Mouse (Mus musculus) adrenal gland, postnatal 0 days (tissue): ENCODE data around the gene Trappc2l. TPM values are rescaled to one million over a fixed set of nuclear protein-coding genes. Genes with fewer than 3 reads are reported as not detected.

ENCODE experiments used
- microRNA-seq: library from miRNA; unstranded; fragments of <30 nt; microRNA quantifications from one replicate; pipeline ENCODE4, GENCODE M21; 2016; ENCODE audit warnings: borderline replicate concordance; ENCODE audit not compliant: insufficient number of aligned reads
- polyA plus RNA-seq: library from polyadenylated mRNA; unstranded; fragments of >200 nt; fragmentation: Nextera tagmentation; extraction: Ambion mirVana; gene quantifications from 2 replicates; pipeline ENCODE4 v1.2.1, GENCODE M21; 2015

Gene Trappc2l
- 86.4 and 92.9 TPM in 2 replicates for polyA plus RNA-seq

DNA sequence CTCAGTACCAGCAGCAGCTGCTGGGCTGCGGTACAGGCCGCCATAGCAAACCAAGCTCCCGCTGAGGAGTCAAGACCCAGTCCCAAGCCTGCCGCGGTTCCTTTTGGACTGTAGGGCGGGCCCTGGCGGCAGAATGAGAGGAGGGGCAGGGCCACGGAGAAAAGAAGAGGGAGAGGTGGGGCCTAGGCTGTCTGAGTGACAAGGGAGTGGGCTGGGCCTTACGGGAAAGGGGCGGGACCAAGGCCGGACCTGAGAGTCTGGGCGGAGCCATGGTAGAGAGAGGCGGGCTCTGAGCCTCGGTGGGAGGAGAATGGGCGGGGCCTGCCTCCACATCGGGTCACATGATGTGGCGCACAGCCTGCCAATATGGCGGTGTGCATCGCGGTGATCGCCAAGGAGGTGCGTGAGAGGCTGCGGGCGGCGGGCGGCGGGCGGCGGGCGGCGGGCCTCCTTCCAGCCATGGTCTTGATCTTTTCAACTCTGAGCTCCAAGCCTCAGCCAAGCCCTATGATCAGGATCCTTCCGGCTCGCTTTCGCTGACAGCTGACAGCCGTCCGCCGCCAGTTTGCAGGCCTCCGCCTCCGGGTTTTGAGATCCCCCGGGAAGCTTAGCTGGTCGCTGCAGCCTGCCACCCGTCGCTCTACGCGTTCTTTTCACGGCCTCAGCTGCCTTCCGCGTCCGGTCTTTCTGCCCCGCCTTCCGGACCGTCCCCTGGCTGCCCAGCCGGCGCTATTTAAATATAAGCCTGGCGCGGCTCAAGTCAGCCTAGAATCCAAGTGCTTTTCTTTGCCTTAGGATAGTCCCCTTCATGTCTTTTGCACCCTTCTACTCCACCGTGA is at the start of gene Trappc2l, which contains the start of gene Galns:
TSS of gene Trappc2l (plus strand) at position 346 of the 839 bp plus-strand sequence.
TSS of gene Galns (minus strand) at position 169 of the 839 bp plus-strand sequence.

DNA sequence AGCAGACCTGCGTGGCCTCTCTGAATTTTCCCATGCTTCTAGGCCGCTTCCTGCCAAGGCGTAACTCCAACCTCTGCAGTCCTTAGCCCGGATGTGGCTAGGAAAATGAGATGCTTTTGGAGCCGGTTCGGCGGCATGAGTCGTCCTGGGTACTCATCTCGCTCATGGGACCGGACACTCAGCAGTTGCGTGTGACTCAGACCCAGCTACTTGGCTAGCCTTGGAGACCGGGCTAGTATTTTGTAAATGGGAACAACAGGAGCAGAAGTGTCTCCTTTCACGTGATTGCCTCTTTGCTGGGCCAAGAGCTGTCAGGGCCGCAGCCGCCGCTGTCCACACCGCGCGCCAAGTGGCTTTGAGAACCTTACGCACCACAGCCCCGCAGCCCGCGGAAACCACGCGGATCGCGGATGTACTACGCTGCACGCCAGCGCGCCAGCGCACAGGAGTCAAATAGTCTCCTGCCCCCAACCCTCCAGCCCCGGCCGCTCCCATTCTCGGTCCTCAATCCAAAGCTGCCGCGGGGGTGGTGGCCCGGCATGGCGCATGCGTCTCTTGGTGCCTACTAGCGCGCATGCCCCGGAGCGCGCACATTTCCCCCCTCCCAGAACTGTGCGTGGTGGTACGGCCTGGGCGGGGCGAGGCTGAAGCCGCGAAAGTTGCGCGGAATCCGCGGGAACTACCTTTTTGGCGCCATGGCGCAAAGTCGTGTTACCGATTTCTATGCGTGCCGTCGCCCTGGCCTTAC is 43.9 kb upstream of the Trappc2l start, which contains the start of gene Cdt1:
TSS of gene Cdt1 (plus strand) at position 655 of the 748 bp plus-strand sequence.

DNA sequence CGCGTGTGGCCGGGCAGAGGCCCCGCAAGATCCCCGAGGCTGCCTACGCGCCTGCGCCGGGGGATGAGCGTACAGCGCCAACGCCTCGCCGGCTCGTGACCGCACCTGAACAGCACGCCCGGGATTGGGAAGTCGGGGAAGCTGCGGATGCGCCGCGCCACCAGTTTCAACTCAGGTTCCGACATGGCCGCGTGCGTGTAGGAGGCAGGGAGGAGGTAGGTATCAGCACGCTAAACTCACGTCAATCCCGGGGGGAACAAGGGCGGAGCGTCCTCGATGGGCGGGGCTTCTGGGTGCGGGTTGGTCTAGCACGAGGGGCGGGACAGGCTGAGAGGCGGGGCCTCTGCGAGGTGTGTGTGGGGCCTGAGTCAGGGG is 34.8 kb upstream of the Trappc2l start, which contains the start of gene Aprt:
TSS of gene Aprt (minus strand) at position 262 of the 375 bp plus-strand sequence.

DNA sequence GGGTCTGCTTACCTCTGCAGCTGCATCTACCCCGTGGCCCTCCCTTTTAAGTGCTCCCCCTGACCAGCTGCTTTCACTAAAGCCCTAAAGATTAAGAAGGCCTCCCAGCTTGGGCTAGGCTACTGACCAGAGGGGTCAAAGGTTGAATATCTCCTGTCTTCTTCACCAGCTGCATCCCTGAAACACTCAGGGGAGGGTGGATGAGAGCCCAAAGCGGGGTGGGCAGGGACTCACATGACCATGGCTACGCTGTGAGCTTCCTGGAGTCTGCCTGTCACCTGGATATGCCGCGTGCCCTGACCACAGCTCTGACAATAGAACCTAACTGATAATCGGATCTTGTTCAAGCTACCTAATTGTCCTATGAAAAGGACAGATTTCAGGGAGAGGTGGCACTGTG is 11.3 kb downstream of the Trappc2l start, which contains the start of gene Pabpn1l:
TSS of gene Pabpn1l (minus strand) at position 13 of the 400 bp plus-strand sequence.

Small RNA genes lying within 50 kb of the gene (microRNA-seq; reads per million reads assigned to microRNA genes)
- not detected for gene Mir6396

Other genes with a start within 250 kb of the Trappc2l start
- gene Zc3h18, start 235.0 kb upstream of the Trappc2l start, polyA plus RNA-seq: 17.6 and 22.7 TPM in 2 replicates
- not detected in 2 replicates for gene Il17c, start 189.6 kb upstream of the Trappc2l start, polyA plus RNA-seq
- 188 and 275 TPM in 2 replicates for gene Cyba, start 178.7 kb upstream of the Trappc2l start, polyA plus RNA-seq
- 10.1 and 16.3 TPM in 2 replicates for gene Mvd, start 168.2 kb upstream of the Trappc2l start, polyA plus RNA-seq
- 0.25 TPM in 1 of 2 replicates, not detected in the other for gene Snai3, start 150.9 kb upstream of the Trappc2l start, polyA plus RNA-seq
- gene Rnf166, start 135.6 kb upstream of the Trappc2l start, polyA plus RNA-seq: 41.4 and 63.3 TPM in 2 replicates
- 34.9 and 38.0 TPM in 2 replicates for gene Ctu2, start 135.5 kb upstream of the Trappc2l start, polyA plus RNA-seq
- 7.1 and 9.4 TPM in 2 replicates for gene Piezo1, start 60.3 kb upstream of the Trappc2l start, polyA plus RNA-seq
- gene Cdt1, start 43.6 kb upstream of the Trappc2l start, polyA plus RNA-seq: 13.8 and 15.6 TPM in 2 replicates
- gene Aprt, start 34.7 kb upstream of the Trappc2l start, polyA plus RNA-seq: 274 and 460 TPM in 2 replicates
- 11.5 and 11.6 TPM in 2 replicates for gene Galns, start 177 bp upstream of the Trappc2l start, polyA plus RNA-seq
- gene Pabpn1l, start 11.1 kb downstream of the Trappc2l start, polyA plus RNA-seq: not detected in 2 replicates
- gene Cbfa2t3, start 87.5 kb downstream of the Trappc2l start, polyA plus RNA-seq: 2.4 and 3.4 TPM in 2 replicates
- gene Acsf3, start 163.8 kb downstream of the Trappc2l start, polyA plus RNA-seq: 12.8 and 21.7 TPM in 2 replicates
- gene Cdh15, start 236.3 kb downstream of the Trappc2l start, polyA plus RNA-seq: 0.09 and 0.52 TPM in 2 replicates